Mouse (Mus musculus): ENCODE data around the gene Ttc7b.

DNA sequence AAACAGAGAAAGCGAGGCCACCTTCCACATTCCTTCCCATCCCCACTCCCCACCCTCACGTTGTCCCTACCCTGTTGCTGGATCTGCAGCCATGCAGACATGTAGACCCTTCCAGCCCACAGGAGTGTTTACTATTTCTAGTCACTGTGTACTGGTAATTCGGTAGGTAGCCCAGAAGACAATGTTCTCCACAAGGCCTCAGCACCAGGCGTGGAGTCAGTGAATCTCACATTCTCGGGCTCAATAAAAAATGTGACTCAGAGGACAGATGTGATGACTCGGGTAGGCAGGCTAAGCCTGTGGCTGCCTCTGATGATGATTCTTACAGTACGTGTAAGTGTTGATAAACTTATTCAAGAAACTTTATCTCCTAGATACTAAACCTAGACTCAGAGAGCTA lies 147.8 kb downstream of the Ttc7b start:
- TF ChIP-seq EP300 (IDR thresholded peaks at IDR 0.05; ENCODE audit: insufficient read depth, low read depth, low read length) (no peak), CTCF (IDR thresholded peaks at IDR 0.05) (no peak)

Data from heart, adult 2 months (tissue).